Mouse (Mus musculus) hematopoietic stem cell, adult 5-6 weeks (primary cell): ENCODE measurements around the gene Cptp. TPM values are rescaled to one million over a fixed set of nuclear protein-coding genes. Genes with fewer than 3 reads are reported as not detected.
A peak's percentile ranks its signal among the peaks of the same experiment; 100 is the strongest.

ENCODE experiments used
- ATAC-seq, 2 experiments: fragments of 125-278 bp in 1 of 2; replicated peaks in 1 of 2; 2 replicates each; pipeline ENCODE4 v1.8.0; 2016 to 2017; ENCODE audit warnings: inconsistent platforms in 2 of 2, mild to moderate bottlenecking in 2 of 2, moderate number of reproducible peaks in 2 of 2, low read depth in 1 of 2, moderate TSS enrichment in 1 of 2; ENCODE audit not compliant: low FRiP score in 2 of 2, poor library complexity in 2 of 2, severe bottlenecking in 2 of 2, insufficient read depth in 1 of 2, low TSS enrichment in 1 of 2
- total RNA-seq: library from RNA; stranded (forward); fragments of 172-1452, 232-1000 nt; gene quantifications from 2 replicates; pipeline ENCODE4 v1.2.3, GENCODE M21; 2017

The Cptp gene
- total RNA-seq, 1 experiment from 2014 or later, result 8.5 TPM

- no peak for ATAC-seq
These were observed 37.4 kb downstream of the Cptp start for GRCm38 (mm10) chr4:155831831-155832230.

- ATAC-seq, result peak; percentile 89 to 93
These were observed 38.0 kb downstream of the Cptp start, which contains the start of gene Aurkaip1 for GRCm38 (mm10) chr4:155831205-155831766. Gene Aurkaip1, plus strand, starts transcription at chr4:155831272.

- ATAC-seq, result no peak
These were observed 38.6 kb downstream of the Cptp start for GRCm38 (mm10) chr4:155830596-155830995.

- ATAC-seq, result no peak
These were observed 39.4 kb downstream of the Cptp start for GRCm38 (mm10) chr4:155829866-155830265.

- no peak for ATAC-seq
These were observed 45.8 kb downstream of the Cptp start for GRCm38 (mm10) chr4:155823443-155823842.

- ATAC-seq, result no peak
These were observed 48.2 kb downstream of the Cptp start for GRCm38 (mm10) chr4:155821025-155821424.

GRCm38 (mm10) chr4:155817533-155817932 lies 51.7 kb downstream of the Cptp start:
- ATAC-seq, result no peak

Other genes starting within 250 kb of the Cptp start
- gene Cdk11b, start 244.6 kb downstream of the Cptp start, total RNA-seq, result 75.7 and 107 TPM in 2 replicates
- gene Gm10563, start 224.0 kb downstream of the Cptp start, total RNA-seq, result not detected in 2 replicates
- gene Mmp23, start 216.1 kb downstream of the Cptp start, total RNA-seq, result not detected in 2 replicates
- 29.1 and 42.8 TPM in 2 replicates for gene Mib2, start 200.2 kb downstream of the Cptp start, total RNA-seq
- 3.7 and 6.9 TPM in 2 replicates for gene Fndc10, start 175.1 kb downstream of the Cptp start, total RNA-seq
- gene Ssu72, start 164.6 kb downstream of the Cptp start, total RNA-seq, result 73.4 and 97.7 TPM in 2 replicates
- 0.31 and 1.5 TPM in 2 replicates for gene Tmem240, start 134.6 kb downstream of the Cptp start, total RNA-seq
- 53.7 and 73.8 TPM in 2 replicates for gene Atad3a, start 108.3 kb downstream of the Cptp start, total RNA-seq
- gene Vwa1, start 94.7 kb downstream of the Cptp start, total RNA-seq, result 0.30 and 0.31 TPM in 2 replicates
- 0.05 TPM in 1 of 2 replicates, not detected in the other for gene Tmem88b, start 83.6 kb downstream of the Cptp start, total RNA-seq
- gene Ankrd65, start 79.0 kb downstream of the Cptp start, total RNA-seq, result not detected in 2 replicates
- gene Mrpl20, start 66.6 kb downstream of the Cptp start, total RNA-seq, result 47.9 and 55.7 TPM in 2 replicates
- 120 and 133 TPM in 2 replicates for gene Ccnl2, start 57.0 kb downstream of the Cptp start, total RNA-seq
- 93.5 and 114 TPM in 2 replicates for gene Aurkaip1, start 38.2 kb downstream of the Cptp start, total RNA-seq
- gene Mxra8, start 29.8 kb downstream of the Cptp start, total RNA-seq, result 1.4 and 13.4 TPM in 2 replicates
- gene Dvl1, start 22.0 kb downstream of the Cptp start, total RNA-seq, result 21.0 and 23.8 TPM in 2 replicates
- 0.45 and 0.75 TPM in 2 replicates for gene Tas1r3, start 6.1 kb downstream of the Cptp start, total RNA-seq
- gene Ints11, start 106 bp upstream of the Cptp start, total RNA-seq, result 22.6 and 24.8 TPM in 2 replicates
- 23.3 and 26.5 TPM in 2 replicates for gene Pusl1, start 22.3 kb upstream of the Cptp start, total RNA-seq
- gene Acap3, start 22.4 kb upstream of the Cptp start, total RNA-seq, result 3.7 and 13.8 TPM in 2 replicates
- gene Ube2j2, start 74.4 kb upstream of the Cptp start, total RNA-seq, result 80.7 and 104 TPM in 2 replicates
- gene C1qtnf12, start 92.9 kb upstream of the Cptp start, total RNA-seq, result 12.1 and 36.7 TPM in 2 replicates
- 8.6 and 11.8 TPM in 2 replicates for gene B3galt6, start 123.2 kb upstream of the Cptp start, total RNA-seq
- 151 and 176 TPM in 2 replicates for gene Sdf4, start 123.4 kb upstream of the Cptp start, total RNA-seq
- 2.3 and 6.6 TPM in 2 replicates for gene Tnfrsf4, start 144.4 kb upstream of the Cptp start, total RNA-seq
- gene Tnfrsf18, start 156.7 kb upstream of the Cptp start, total RNA-seq, result 14.5 and 33.5 TPM in 2 replicates
- 1.3 TPM in 1 of 2 replicates, not detected in the other for gene Ttll10, start 190.0 kb upstream of the Cptp start, total RNA-seq
- 35.2 and 42.8 TPM in 2 replicates for gene 9430015G10Rik, start 240.5 kb upstream of the Cptp start, total RNA-seq